Mouse (Mus musculus): ENCODE measurements around the gene Scgn.

- TF ChIP-seq SIN3A (IDR thresholded peaks at IDR 0.05; ENCODE audit: low read length) = no peak
- no peak for TF ChIP-seq GABPA (IDR thresholded peaks at IDR 0.05; ENCODE audit: low read depth, low read length)
- TF ChIP-seq JUND (IDR thresholded peaks at IDR 0.05; ENCODE audit: low read depth, low read length) = no peak
- TF ChIP-seq POLR2AphosphoS2 (IDR thresholded peaks at IDR 0.05; ENCODE audit: low read length) = no peak
- no peak for TF ChIP-seq CTCF (IDR thresholded peaks at IDR 0.05 in 2 of 3, conservative IDR thresholded peaks at IDR 0.05 in 1 of 3; ENCODE audit: control insufficient read depth in 1 of 3, insufficient read depth in 1 of 3, low read depth in 2 of 3, low read length in 3 of 3, poor library complexity in 1 of 3, severe bottlenecking in 1 of 3)
- TF ChIP-seq TCF12 (IDR thresholded peaks at IDR 0.05; ENCODE audit: low read depth, low read length) = no peak
- no peak for TF ChIP-seq ZNF384 (IDR thresholded peaks at IDR 0.05; ENCODE audit: low read depth, low read length)
Measured at GRCm38 (mm10) chr13:23972271-23972670, 18.7 kb downstream of the Scgn start.

Data from MEL (cell line).